Mouse (Mus musculus) neural tube, embryonic 13.5 days (tissue): ENCODE measurements around the gene Ano10. TPM values are rescaled to one million over a fixed set of nuclear protein-coding genes. Genes with fewer than 3 reads are reported as not detected.
A peak's percentile ranks its signal among the peaks of the same experiment; 100 is the strongest.
"Not testable (repeated sequence)": the region's sequence is repeated elsewhere in the genome, so short reads cannot be mapped to it uniquely, and the experiment has no call there.

ENCODE experiments used
- ATAC-seq: fragments of 200-750 bp; cut with Nextera tagmentation; 2 replicates; pipeline ENCODE4 v1.8.0; 2017; ENCODE audit warnings: low read depth, mild to moderate bottlenecking, moderate TSS enrichment, moderate library complexity
- H3K27ac ChIP-seq: fragments of 300-500 bp; sonication (generic); replicated peaks from 2 replicates; pipeline ENCODE4 v1.5.1; 2015; ENCODE audit warnings: moderate library complexity, mild to moderate bottlenecking, inconsistent platforms
- H3K27me3 ChIP-seq: fragments of 300-500 bp; sonication (generic); 2 replicates; pipeline ENCODE4 v1.6.1; 2015; ENCODE audit warnings: mild to moderate bottlenecking, inconsistent platforms
- H3K36me3 ChIP-seq: fragments of 300-500 bp; sonication (generic); 2 replicates; pipeline ENCODE4 v1.6.1; 2015; ENCODE audit warnings: mild to moderate bottlenecking, inconsistent platforms
- H3K4me1 ChIP-seq: fragments of 300-500 bp; sonication (generic); replicated peaks from 2 replicates; pipeline ENCODE4 v1.6.1; 2015; ENCODE audit warnings: inconsistent platforms
- H3K4me2 ChIP-seq: fragments of 300-500 bp; sonication (generic); 2 replicates; pipeline ENCODE4 v1.6.1; 2015; ENCODE audit warnings: inconsistent platforms, mild to moderate bottlenecking, moderate library complexity
- H3K4me3 ChIP-seq: fragments of 300-500 bp; sonication (generic); 2 replicates; pipeline ENCODE4 v1.5.1; 2015; ENCODE audit warnings: mild to moderate bottlenecking, inconsistent platforms
- H3K9ac ChIP-seq: fragments of 300-500 bp; sonication (generic); 2 replicates; pipeline ENCODE4 v1.6.1; 2015; ENCODE audit warnings: moderate library complexity, mild to moderate bottlenecking, inconsistent platforms
- H3K9me3 ChIP-seq: fragments of 300-500 bp; sonication (generic); 2 replicates; pipeline ENCODE4 v1.6.1; 2016; ENCODE audit warnings: inconsistent platforms
- WGBS: fragments of 180-500 bp; shearing (Covaris S2); methylation state at CpG from one replicate; pipeline ENCODE4 v1.1.7; 2015; 5-methylcytosine and 5-hydroxymethylcytosine counted together
- polyA plus RNA-seq: library from polyadenylated mRNA; unstranded; fragments of >200 nt; fragmentation: Nextera tagmentation; extraction: Ambion mirVana; gene quantifications from 2 replicates; pipeline ENCODE4 v1.2.1, GENCODE M21; 2015

Gene Ano10
- polyA plus RNA-seq, 1 experiment from 2014 or later = 52.8 TPM

DNA sequence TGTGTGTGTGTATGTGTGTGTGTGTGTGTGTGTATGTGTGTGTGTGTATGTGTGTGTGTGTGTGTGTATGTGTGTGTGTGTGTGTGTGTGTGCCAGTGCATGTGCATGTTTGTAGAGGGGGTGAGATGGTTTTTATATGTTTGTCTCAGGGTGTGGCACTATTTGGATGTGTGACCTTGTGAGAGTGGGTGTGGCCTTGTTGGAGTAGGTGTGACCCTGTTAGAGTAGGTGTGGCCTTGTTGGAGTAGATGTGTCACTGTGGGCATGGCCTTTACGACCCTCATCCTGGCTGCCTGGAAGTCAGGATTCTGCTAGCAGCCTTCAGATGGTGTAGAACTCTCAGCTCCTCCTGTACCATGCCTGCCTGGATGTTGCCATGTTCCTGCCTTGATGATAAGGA is 18.9 kb upstream of the Ano10 start:
- not testable (repeated sequence) for H3K36me3 ChIP-seq, H3K9ac ChIP-seq, H3K4me3 ChIP-seq, ATAC-seq, H3K27me3 ChIP-seq, H3K9me3 ChIP-seq, H3K27ac ChIP-seq, H3K4me2 ChIP-seq
- H3K4me1 ChIP-seq = peaks cover 13% of the 10 kb centered on the region; the same call in 1 of the 2 replicates
- WGBS = 70% methylated on average over 1 of the region's 1 CpGs

DNA sequence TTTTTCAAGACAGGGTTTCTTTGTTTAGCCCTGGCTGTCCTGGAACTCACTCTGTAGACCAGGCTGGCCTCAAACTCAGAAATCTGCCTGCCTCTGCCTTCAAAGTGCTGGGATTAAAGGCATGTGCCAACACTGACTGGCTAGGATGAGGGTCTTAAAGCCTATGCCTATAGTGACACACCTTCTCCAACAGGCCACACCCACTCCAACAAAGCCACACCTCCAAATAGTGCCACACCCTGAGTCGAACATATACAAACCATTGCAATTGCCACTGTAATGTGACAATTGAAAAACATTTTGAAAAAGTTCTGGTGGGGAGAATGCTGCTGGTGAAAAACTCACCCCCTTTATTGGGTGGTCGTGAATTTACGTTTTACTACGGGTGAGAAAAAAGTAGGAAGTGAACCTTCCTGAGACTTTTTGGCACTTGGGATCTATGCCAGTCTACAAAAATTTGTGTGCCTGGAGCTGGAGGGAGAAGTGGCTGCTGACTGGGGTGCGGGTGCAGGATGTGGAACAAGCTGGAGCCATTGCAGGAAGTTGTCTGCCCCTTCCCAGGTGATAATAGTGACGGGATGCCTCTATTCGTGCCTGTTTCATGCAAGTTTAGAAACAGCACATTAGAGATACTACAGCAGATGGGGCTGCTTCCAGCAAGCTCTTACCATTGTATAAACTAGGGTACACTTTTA is 18.2 kb upstream of the Ano10 start:
- no peaks in the 10 kb centered on the region for H3K9me3 ChIP-seq
- WGBS = 83% methylated on average over 7 of the region's 7 CpGs
- no peak overlapping the region for H3K9ac ChIP-seq
- no peak for ATAC-seq
- H3K4me3 ChIP-seq = no peak overlapping the region
- H3K36me3 ChIP-seq = no peaks in the 10 kb centered on the region
- peaks cover 13% of the 10 kb centered on the region; the same call in 1 of the 2 replicates for H3K4me1 ChIP-seq
- H3K27me3 ChIP-seq = no peaks in the 10 kb centered on the region
- no peak overlapping the region for H3K4me2 ChIP-seq
- H3K27ac ChIP-seq = no peak overlapping the region

DNA sequence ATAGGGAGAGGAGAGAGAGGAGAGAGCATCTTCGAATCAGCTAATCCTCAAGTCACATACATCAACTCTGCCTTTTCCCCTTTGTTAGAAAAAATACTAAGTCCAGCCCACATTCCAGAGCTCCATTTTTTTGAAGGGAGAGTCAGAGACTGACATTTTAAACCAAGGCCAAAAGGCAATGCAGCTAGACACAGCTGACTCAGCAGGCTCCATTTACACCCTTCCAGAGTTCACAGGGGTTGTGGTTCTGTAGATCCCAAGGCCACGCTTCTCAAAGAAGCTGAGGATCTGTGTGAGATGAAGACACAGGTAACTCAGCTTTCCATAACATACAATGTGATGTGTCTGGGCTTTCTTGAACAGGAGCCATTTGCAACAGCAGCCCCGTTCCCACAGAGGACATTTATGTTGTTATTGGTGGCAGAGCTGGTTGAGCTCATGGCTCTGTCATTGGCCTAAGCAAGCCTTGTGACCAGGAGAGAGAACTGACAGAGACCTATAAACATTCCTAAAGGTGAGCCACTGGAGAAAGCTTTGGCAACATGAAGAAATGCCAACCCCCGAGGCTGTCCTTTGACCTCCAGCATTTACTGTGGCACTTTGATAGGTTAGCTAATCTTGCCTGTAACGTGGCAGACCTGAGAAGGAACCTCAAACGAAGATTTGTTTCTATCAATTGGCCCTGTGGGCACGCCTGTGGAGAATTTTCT is 17.0 kb upstream of the Ano10 start:
- H3K27ac ChIP-seq = peak overlapping the region; percentile 70; the same call in 1 of the 2 replicates

DNA sequence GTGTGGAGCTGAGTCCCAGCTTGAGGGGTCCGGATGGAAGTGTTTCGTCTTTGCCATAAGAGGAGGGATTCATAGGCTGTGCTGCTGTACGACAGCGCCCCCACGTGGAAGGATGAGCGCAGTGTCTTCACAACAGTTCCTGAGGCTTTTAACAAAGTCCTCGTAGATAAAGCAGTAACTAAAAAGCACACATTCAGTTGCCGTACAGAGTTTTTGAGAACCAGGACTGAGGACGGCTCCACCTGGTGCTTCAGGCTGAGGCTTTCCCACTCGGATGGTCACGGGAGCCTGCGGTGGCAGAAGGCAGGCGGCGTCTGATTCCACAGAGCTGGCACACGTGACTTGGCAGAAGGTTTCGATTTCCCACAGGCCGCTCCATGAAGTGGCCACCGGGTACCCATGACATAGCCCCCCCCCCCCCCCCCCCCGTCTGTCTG is 16.4 kb upstream of the Ano10 start:
- ATAC-seq = peak; percentile 93
- 6% methylated on average over 19 of the region's 19 CpGs for WGBS
- peak overlapping the region; percentile 66 for H3K9ac ChIP-seq
- H3K4me1 ChIP-seq = peaks cover 13% of the 10 kb centered on the region; the same call in 1 of the 2 replicates
- H3K27ac ChIP-seq = peak overlapping the region; percentile 70; the same call in 1 of the 2 replicates
- no peaks in the 10 kb centered on the region for H3K27me3 ChIP-seq
- no peaks in the 10 kb centered on the region for H3K36me3 ChIP-seq
- H3K4me2 ChIP-seq = peak overlapping the region; percentile 57
- no peaks in the 10 kb centered on the region for H3K9me3 ChIP-seq
- peak overlapping the region; percentile 42 for H3K4me3 ChIP-seq

More for the DNA sequence above, 17.0 kb upstream of the Ano10 start:
- Histone ChIP-seq H3K4me2 (peak overlapping the region; percentile 57), H3K9me3 (no peaks in the 10 kb centered on the region), H3K4me3 (peak overlapping the region; percentile 42), H3K36me3 (no peaks in the 10 kb centered on the region), H3K9ac (peak overlapping the region; percentile 66), H3K27me3 (no peaks in the 10 kb centered on the region), H3K4me1 (peaks cover 13% of the 10 kb centered on the region; the same call in 1 of the 2 replicates)
- 71% methylated on average over 7 of the region's 7 CpGs for WGBS
- ATAC-seq = peak; percentile 47; the same call in 1 of the 2 replicates

DNA sequence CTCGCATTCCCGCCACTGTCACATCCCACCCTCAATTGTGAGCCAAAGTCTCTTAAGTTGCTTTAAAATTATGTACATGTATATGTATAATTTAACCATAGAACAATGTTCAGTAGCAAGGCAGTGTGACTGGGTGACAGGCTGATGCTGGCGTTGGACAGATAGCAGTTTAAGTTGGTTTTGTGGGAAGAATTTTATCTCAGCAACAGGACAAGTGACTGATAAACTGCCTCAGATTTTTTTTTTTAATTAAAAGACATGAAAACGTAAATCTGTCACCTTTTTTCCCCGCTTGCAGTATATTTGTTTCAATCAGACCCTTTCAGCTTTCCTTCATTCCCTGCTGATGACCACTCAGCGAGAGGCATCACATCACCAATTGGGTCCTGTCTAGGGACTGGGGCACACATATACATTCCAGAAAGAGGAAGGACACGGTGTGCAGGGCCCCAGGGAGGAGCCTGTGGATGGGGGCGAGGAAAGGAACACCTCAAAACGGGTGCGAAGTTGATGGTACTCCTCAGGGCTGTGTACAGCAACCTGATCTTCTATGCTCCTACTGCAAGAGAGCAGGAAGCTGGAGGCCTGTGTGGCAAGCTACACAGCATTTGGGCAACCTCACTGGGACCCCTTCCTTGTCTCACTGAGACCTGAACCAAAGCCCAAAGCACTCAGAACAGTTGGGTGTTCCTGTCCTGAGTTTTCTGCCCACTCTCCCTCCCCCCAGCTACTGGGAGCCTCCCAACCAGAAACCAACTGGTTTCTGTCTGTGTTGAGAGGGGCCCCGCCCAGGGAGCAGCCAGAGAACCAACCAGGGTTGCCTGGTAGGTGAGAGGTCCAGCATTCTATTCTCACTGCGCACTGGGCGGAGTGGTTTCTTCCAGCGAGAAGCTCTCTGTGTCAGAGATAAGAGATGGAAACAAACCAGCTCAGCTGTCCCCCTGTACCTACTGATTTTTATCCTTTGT is 15.1 kb upstream of the Ano10 start:
- ATAC-seq = no peak
- Histone ChIP-seq H3K36me3 (no peaks in the 10 kb centered on the region), H3K9ac (no peak overlapping the region), H3K4me1 (peaks cover 13% of the 10 kb centered on the region; the same call in 1 of the 2 replicates), H3K27ac (no peak overlapping the region), H3K4me3 (no peak overlapping the region), H3K4me2 (no peak overlapping the region), H3K27me3 (no peaks in the 10 kb centered on the region), H3K9me3 (no peaks in the 10 kb centered on the region)
- WGBS = 73% methylated on average over 14 of the region's 14 CpGs

DNA sequence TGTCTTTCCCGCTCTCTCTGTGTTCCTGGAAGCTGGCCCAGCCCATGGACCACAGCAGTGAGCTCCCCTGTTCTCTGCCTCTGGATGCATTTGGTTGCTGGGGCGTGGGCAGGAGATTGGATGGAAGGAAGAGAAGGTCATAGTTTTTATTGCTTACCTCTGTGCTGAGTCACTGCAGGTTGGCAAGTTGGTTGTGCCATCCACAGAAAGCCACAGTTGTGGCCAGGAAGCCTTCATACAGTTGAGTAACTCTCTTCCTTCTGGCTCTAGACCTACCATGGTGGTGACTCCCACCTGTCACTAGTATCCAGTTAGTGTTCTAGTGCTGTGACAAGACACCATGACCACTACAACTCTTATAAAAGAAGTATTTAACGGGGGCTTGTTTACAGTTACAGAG is 11.1 kb upstream of the Ano10 start:
- 83% methylated on average over 3 of the region's 3 CpGs for WGBS
- no peak overlapping the region for H3K27ac ChIP-seq

DNA sequence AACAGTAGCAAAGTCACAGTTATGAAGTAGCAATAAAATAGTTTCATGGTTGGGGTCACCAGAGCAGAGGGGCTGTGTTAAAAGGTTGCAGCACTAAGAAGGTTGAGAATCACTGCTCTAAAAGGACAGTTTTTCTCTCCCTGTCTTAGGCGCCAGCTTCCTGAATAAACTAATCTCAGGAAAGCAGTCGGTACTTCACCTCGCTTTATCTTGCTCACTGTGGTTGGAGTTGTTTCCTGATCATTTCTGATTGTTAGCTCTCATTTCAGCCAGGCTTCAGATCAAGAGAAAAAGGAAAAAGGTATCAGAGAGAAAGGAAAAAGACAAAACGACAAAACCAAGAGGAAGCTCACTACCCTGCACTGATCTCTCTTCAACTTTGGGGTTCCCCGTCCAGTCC is 1.9 kb upstream of the Ano10 start:
- Histone ChIP-seq H3K9me3 (no peaks in the 10 kb centered on the region), H3K4me2 (no peak overlapping the region), H3K36me3 (no peaks in the 10 kb centered on the region), H3K9ac (no peak overlapping the region), H3K27ac (no peak overlapping the region), H3K4me1 (peaks cover 20% of the 10 kb centered on the region), H3K27me3 (no peaks in the 10 kb centered on the region), H3K4me3 (no peak overlapping the region)
- 95% methylated on average over 5 of the region's 5 CpGs for WGBS
- no peak for ATAC-seq

More for the DNA sequence above, 11.1 kb upstream of the Ano10 start:
- ATAC-seq = no peak
- Histone ChIP-seq H3K9ac (no peak overlapping the region), H3K4me2 (no peak overlapping the region), H3K9me3 (no peaks in the 10 kb centered on the region), H3K4me1 (peaks cover 4% of the 10 kb centered on the region; the same call in 1 of the 2 replicates), H3K4me3 (no peak overlapping the region), H3K36me3 (no peaks in the 10 kb centered on the region), H3K27me3 (no peaks in the 10 kb centered on the region)

DNA sequence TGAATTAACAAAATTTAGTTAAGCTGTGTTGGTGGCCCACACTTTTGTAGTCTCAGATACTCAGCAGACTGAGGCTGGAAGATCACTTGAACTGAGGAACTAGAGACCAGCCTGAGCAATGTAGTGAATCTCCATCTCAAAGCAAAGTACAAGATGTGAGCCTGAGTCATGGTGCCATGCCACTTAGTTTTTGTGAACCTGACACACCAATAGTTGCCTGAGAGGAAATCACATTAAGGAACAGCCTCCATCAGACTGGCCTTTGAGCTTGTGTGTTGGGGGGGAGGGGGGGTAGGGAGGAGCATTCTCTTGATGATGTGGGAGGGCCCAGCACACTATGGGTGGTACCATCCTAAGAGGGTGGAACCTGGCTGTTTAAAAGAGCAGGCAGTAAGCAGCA is 1.2 kb upstream of the Ano10 start:
- Histone ChIP-seq H3K4me3 (no peak overlapping the region), H3K9me3 (no peaks in the 10 kb centered on the region), H3K4me2 (no peak overlapping the region), H3K27me3 (no peaks in the 10 kb centered on the region), H3K27ac (no peak overlapping the region), H3K9ac (no peak overlapping the region), H3K4me1 (peaks cover 20% of the 10 kb centered on the region), H3K36me3 (no peaks in the 10 kb centered on the region)
- no peak for ATAC-seq

DNA sequence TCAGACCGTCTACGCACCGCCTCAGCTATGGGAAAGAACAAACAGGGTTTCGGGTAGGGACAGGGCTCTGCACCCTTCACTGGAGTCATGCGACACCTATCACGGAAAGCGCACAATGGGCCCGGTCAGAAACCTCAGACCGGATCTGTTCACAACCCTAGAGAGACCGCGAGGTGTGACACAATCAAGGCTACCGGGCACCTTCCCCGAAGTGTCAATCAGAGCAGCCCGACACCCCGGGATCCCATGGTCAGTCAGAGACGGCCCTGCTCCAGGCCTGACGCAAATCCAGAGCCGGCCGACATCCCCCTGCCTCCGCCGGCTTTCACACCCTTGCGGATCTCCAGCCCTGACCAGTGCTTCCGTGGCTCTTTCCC is 370 bp downstream of the Ano10 start:
- peak overlapping the region; percentile 71 for H3K4me2 ChIP-seq
- WGBS = under 1% methylated on average over 23 of the region's 23 CpGs
- peak overlapping the region; percentile 81 for H3K4me3 ChIP-seq
- H3K4me1 ChIP-seq = peaks cover 20% of the 10 kb centered on the region
- H3K36me3 ChIP-seq = no peaks in the 10 kb centered on the region
- H3K9ac ChIP-seq = peak overlapping the region; percentile 92
- H3K27me3 ChIP-seq = no peaks in the 10 kb centered on the region
- no peaks in the 10 kb centered on the region for H3K9me3 ChIP-seq
- peak; percentile 79 for ATAC-seq
- H3K27ac ChIP-seq = peak overlapping the region; percentile 86

DNA sequence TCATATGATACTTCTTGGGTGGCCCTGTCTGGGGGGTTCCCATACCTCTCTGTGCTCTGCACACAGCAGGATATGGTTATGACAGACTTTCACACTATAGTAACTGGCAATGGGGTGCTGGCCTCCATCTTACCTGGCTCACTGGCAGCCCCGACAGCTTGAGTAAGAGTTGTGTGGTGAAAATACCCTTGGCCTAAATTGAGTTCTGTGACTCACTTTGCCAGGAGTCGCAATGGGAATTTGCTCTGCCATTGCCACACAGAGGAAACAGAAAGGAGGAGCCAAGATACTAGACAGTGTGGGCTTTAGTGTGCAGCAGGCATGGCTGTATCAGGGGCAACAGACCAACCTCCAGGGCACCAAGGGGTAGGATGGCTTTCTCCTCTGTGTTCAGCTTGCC is 4.0 kb downstream of the Ano10 start:
- ATAC-seq = no peak
- Histone ChIP-seq H3K27ac (no peak overlapping the region), H3K4me1 (peaks cover 40% of the 10 kb centered on the region), H3K27me3 (no peaks in the 10 kb centered on the region), H3K9me3 (no peaks in the 10 kb centered on the region), H3K36me3 (no peaks in the 10 kb centered on the region), H3K4me2 (no peak overlapping the region), H3K4me3 (no peak overlapping the region), H3K9ac (no peak overlapping the region)
- WGBS = 91% methylated on average over 2 of the region's 2 CpGs

DNA sequence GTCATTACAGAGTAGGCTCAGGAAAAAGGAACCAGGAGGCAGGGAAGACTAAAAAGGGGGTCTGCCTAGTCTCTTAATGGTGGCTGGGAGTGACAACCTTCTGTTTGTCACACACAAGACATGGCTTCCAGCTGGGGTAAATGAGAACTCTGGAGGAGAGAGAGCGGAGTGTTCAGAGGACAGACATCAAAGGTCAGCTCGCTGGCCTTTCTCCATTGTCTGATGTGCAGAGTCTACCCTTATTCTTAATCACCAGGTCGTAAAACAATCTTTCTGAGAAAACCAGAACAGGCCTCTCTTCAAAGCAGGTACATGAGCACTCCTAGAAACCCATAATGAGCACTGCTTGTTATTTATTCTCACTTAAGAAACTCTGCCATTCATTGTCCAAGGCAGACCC is 5.8 kb downstream of the Ano10 start:
- no peak for ATAC-seq
- Histone ChIP-seq H3K27ac (no peak overlapping the region), H3K36me3 (no peaks in the 10 kb centered on the region), H3K9me3 (no peaks in the 10 kb centered on the region), H3K4me2 (no peak overlapping the region), H3K4me3 (no peak overlapping the region), H3K27me3 (no peaks in the 10 kb centered on the region), H3K9ac (no peak overlapping the region), H3K4me1 (peaks cover 44% of the 10 kb centered on the region)
- whole genome bisulfite sequencing = 10% methylated on average over 3 of the region's 3 CpGs

DNA sequence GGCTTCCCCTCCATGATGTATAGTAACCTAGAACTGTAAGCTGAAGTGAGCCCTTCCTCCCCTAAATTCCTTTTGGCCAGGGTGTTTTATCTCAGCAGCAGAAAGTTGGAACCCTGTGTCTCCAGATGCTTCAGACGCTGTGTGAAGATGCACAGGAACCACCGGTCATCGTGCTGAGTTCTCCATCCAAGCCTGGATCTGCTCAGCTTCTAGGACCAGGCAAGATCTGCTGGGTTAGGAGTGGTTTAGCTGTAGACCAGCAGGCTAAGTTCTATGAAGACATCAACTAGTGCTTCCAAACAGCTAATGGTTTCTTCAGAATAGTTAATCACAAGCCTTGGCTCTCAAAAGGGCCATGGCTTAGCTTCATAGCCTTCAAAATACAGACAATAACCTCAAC is 6.7 kb downstream of the Ano10 start:
- no peak overlapping the region for H3K27ac ChIP-seq
- H3K36me3 ChIP-seq = no peaks in the 10 kb centered on the region
- ATAC-seq = no peak
- H3K4me2 ChIP-seq = no peak overlapping the region
- peaks cover 36% of the 10 kb centered on the region for H3K4me1 ChIP-seq
- no peak overlapping the region for H3K4me3 ChIP-seq
- 92% methylated on average over 3 of the region's 3 CpGs for WGBS
- no peaks in the 10 kb centered on the region for H3K9me3 ChIP-seq
- no peak overlapping the region for H3K9ac ChIP-seq
- no peaks in the 10 kb centered on the region for H3K27me3 ChIP-seq
